Mouse (Mus musculus) spleen, adult 2 months (tissue): ENCODE results near the gene Rab29. TPM values are rescaled to one million over a fixed set of nuclear protein-coding genes. Genes with fewer than 3 reads are reported as not detected.

Experiments used
- DNase-seq, 2 experiments: peaks; one replicate each; pipeline versions ENCODE4 v3.0.0 to v3.0.0-alpha.2; 2012 to 2021; ENCODE audit warnings: low spot score in 2 of 2, low read depth in 1 of 2
- H3K27ac ChIP-seq: fragments of 200-500 bp; 2 replicates; pipeline ENCODE4 v1.5.1; 2012; ENCODE audit warnings: low read length, inconsistent platforms; ENCODE audit not compliant: insufficient read depth
- H3K27me3 ChIP-seq: fragments of 200-500 bp; 2 replicates; pipeline ENCODE4 v1.6.1; 2012; ENCODE audit warnings: mild to moderate bottlenecking, moderate library complexity, low read length, inconsistent platforms; ENCODE audit not compliant: control insufficient read depth, insufficient read depth
- H3K36me3 ChIP-seq: fragments of 200-500 bp; 2 replicates; pipeline ENCODE4 v1.6.1; 2012; ENCODE audit warnings: mild to moderate bottlenecking, low read length, inconsistent platforms; ENCODE audit not compliant: control insufficient read depth, insufficient read depth
- H3K4me1 ChIP-seq: fragments of 200-500 bp; 2 replicates; pipeline ENCODE4 v1.6.1; 2011; ENCODE audit warnings: inconsistent platforms; ENCODE audit not compliant: control insufficient read depth, insufficient read depth, insufficient read length
- H3K4me3 ChIP-seq: fragments of 200-500 bp; 2 replicates; pipeline ENCODE4 v1.5.1; 2011; ENCODE audit warnings: mild to moderate bottlenecking, inconsistent platforms; ENCODE audit not compliant: insufficient read depth, insufficient read length; ENCODE audit errors: extremely low read depth
- CTCF ChIP-seq: fragments of 200-500 bp; IDR thresholded peaks from 2 replicates; pipeline ENCODE4 v1.5.1; 2011; ENCODE audit warnings: mild to moderate bottlenecking, inconsistent platforms; ENCODE audit not compliant: insufficient read depth, insufficient read length, insufficient replicate concordance; ENCODE audit errors: extremely low read depth
- POLR2A ChIP-seq: fragments of 200-500 bp; IDR thresholded peaks from 2 replicates; pipeline ENCODE4 v1.6.1; 2011; ENCODE audit warnings: low read depth, low read length, inconsistent platforms
- WGBS: fragments of 180-500 bp; shearing (Covaris S2); methylation state at CpG from one replicate; pipeline ENCODE4 v1.1.7; 2018; 5-methylcytosine and 5-hydroxymethylcytosine counted together
- polyA plus RNA-seq: library from polyadenylated mRNA; depleted of rRNA; stranded (reverse); fragments of >200 nt; gene quantifications from 2 replicates; pipeline ENCODE4 v1.2.3, GENCODE M21; 2012

The Rab29 gene
- polyA plus RNA-seq, 1 experiment, result 30.1 TPM

GRCm38 (mm10) chr1:131882787-131883186, 15.8 kb downstream of the Rab29 start:
- no peaks in the 10 kb centered on the region for H3K36me3 ChIP-seq
- H3K4me3 ChIP-seq, result no peak overlapping the region
- TF ChIP-seq CTCF (peak; percentile 5; the same call in 1 of the 2 replicates), POLR2A (no peak)
- WGBS, result 67% methylated on average over 2 of the region's 2 CpGs
- H3K27me3 ChIP-seq, result no peaks in the 10 kb centered on the region; the same call in 1 of the 2 replicates
- peak in 1 of 2 experiments; percentile 22 for DNase-seq
- H3K27ac ChIP-seq, result no peak overlapping the region
- no peaks in the 10 kb centered on the region for H3K4me1 ChIP-seq

GRCm38 (mm10) chr1:131886173-131886572, 19.1 kb downstream of the Rab29 start:
- no peak overlapping the region for H3K4me3 ChIP-seq
- no peak overlapping the region for H3K27ac ChIP-seq
- no peaks in the 10 kb centered on the region for H3K36me3 ChIP-seq
- 80% methylated on average over 2 of the region's 2 CpGs for WGBS
- no peak for DNase-seq
- no peaks in the 10 kb centered on the region; the same call in 1 of the 2 replicates for H3K27me3 ChIP-seq
- H3K4me1 ChIP-seq, result no peaks in the 10 kb centered on the region
- no peak for TF ChIP-seq CTCF

GRCm38 (mm10) chr1:131886641-131887040, 19.6 kb downstream of the Rab29 start:
- no peak for TF ChIP-seq CTCF
- TF ChIP-seq POLR2A, result no peak
- no peaks in the 10 kb centered on the region; the same call in 1 of the 2 replicates for H3K27me3 ChIP-seq
- no peak overlapping the region for H3K27ac ChIP-seq
- 78% methylated on average over 3 of the region's 3 CpGs for WGBS
- no peaks in the 10 kb centered on the region for H3K4me1 ChIP-seq
- no peak overlapping the region for H3K4me3 ChIP-seq
- DNase-seq, result no peak
- H3K36me3 ChIP-seq, result no peaks in the 10 kb centered on the region

DNA sequence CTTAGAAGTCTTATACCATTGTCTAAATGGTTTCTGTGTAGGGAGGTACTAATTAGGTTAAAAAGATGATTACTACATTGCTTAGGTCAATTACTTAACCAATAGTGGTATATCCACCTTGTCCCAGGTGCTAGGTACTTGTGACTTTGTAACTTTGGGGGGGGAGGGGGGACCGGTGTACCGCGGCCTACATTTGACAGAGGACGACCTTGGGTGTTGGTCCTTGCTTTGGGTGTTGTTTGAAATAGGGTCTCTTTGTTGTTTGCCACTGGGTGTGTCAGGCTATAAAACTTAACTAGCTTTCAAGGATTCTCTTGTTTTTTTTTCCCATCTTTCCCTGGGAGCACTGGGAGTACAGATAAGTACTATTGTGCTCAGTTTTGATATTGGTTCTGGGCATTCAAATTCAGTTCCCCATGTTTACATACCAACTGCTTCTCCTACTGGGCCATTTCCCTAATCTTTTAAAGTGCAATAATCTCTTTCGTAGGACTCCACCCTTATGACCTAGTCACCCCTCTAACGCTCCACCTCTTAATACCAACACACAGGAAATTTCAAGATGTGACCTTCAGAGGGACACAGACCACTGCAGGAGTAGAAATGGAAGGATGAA, 23.1 kb downstream of the Rab29 start:
- H3K27ac ChIP-seq, result no peak overlapping the region
- 83% methylated on average over 6 of the region's 6 CpGs for WGBS

GRCm38 (mm10) chr1:131891436-131891835, 24.4 kb downstream of the Rab29 start:
- Histone ChIP-seq H3K4me3 (no peak overlapping the region), H3K27ac (no peak overlapping the region), H3K4me1 (no peaks in the 10 kb centered on the region), H3K27me3 (no peaks in the 10 kb centered on the region; the same call in 1 of the 2 replicates), H3K36me3 (no peaks in the 10 kb centered on the region)
- no peak for DNase-seq
- TF ChIP-seq POLR2A (no peak), CTCF (no peak)
- WGBS, result 91% methylated on average over 4 of the region's 4 CpGs

More for the DNA sequence above, 23.1 kb downstream of the Rab29 start:
- Histone ChIP-seq H3K36me3 (no peaks in the 10 kb centered on the region), H3K4me1 (no peaks in the 10 kb centered on the region), H3K4me3 (no peak overlapping the region), H3K27me3 (no peaks in the 10 kb centered on the region; the same call in 1 of the 2 replicates)
- TF ChIP-seq CTCF (no peak), POLR2A (no peak)
- DNase-seq, result no peak

DNA sequence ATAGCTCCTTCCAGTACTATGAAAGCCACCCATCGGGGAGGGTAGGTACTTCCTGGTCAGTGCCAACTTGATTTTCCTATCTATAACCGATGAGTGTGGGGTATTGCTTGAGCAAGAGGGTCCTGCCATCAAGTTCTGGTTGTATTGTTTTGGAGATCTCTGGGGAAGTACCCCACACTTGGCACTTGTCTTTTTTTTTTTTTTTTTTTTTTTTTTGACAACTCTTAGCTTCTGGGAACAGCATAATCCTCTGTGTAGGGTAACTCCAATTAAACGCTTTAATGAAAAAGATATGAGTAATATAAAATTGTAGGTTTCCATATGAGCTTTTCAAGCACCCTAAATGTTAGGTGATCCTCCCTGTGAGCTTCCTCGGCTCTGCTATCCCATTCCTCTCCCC, 35.7 kb downstream of the Rab29 start:
- no peaks in the 10 kb centered on the region for H3K27me3 ChIP-seq
- 82% methylated on average over 4 of the region's 4 CpGs for WGBS

GRCm38 (mm10) chr1:131903251-131903650, 36.2 kb downstream of the Rab29 start:
- no peaks in the 10 kb centered on the region for H3K27me3 ChIP-seq
- no peak for DNase-seq
- WGBS, result 85% methylated on average over 7 of the region's 7 CpGs
- H3K27ac ChIP-seq, result no peak overlapping the region
- H3K4me1 ChIP-seq, result no peaks in the 10 kb centered on the region
- H3K36me3 ChIP-seq, result no peaks in the 10 kb centered on the region
- TF ChIP-seq POLR2A (no peak), CTCF (no peak)
- H3K4me3 ChIP-seq, result no peak overlapping the region

More for the DNA sequence above, 35.7 kb downstream of the Rab29 start:
- Histone ChIP-seq H3K4me3 (no peak overlapping the region), H3K27ac (no peak overlapping the region), H3K4me1 (no peaks in the 10 kb centered on the region), H3K36me3 (no peaks in the 10 kb centered on the region)
- no peak for TF ChIP-seq POLR2A
- DNase-seq, result no peak
